Mouse (Mus musculus) midbrain, embryonic 16.5 days (tissue): ENCODE results near the gene Ngdn. TPM values are rescaled to one million over a fixed set of nuclear protein-coding genes. Genes with fewer than 3 reads are reported as not detected.
"Not testable (repeated sequence)": the region's sequence is repeated elsewhere in the genome, so short reads cannot be mapped to it uniquely, and the experiment has no call there.

Source experiments
- ATAC-seq: fragments of 200-750 bp; cut with Nextera tagmentation; 2 replicates; pipeline ENCODE4 v1.8.0; 2017; ENCODE audit warnings: moderate TSS enrichment
- H3K27ac ChIP-seq: fragments of 300-500 bp; sonication (generic); 2 replicates; pipeline ENCODE4 v1.5.1; 2014; ENCODE audit warnings: mild to moderate bottlenecking, low read length, mixed read lengths
- H3K27me3 ChIP-seq: fragments of 300-500 bp; sonication (generic); 2 replicates; pipeline ENCODE4 v1.6.1; 2014; ENCODE audit warnings: low read depth, low read length, mixed read lengths; ENCODE audit not compliant: control insufficient read depth, insufficient read depth
- H3K36me3 ChIP-seq: fragments of 300-500 bp; sonication (generic); 2 replicates; pipeline ENCODE4 v1.6.1; 2014; ENCODE audit warnings: mild to moderate bottlenecking, low read length, moderate library complexity, mixed read lengths; ENCODE audit not compliant: control insufficient read depth, insufficient read depth
- H3K4me1 ChIP-seq: fragments of 300-500 bp; sonication (generic); 2 replicates; pipeline ENCODE4 v1.6.1; 2014; ENCODE audit warnings: mild to moderate bottlenecking, low read length, mixed read lengths; ENCODE audit not compliant: control insufficient read depth, insufficient read depth
- H3K4me2 ChIP-seq: fragments of 300-500 bp; sonication (generic); 2 replicates; pipeline ENCODE4 v1.6.1; 2014; ENCODE audit warnings: mild to moderate bottlenecking, low read length, mixed read lengths
- H3K4me3 ChIP-seq: fragments of 300-500 bp; sonication (generic); 2 replicates; pipeline ENCODE4 v1.5.1; 2014; ENCODE audit warnings: low read depth, mild to moderate bottlenecking, low read length, moderate library complexity, mixed read lengths
- H3K9ac ChIP-seq: fragments of 300-500 bp; sonication (generic); 2 replicates; pipeline ENCODE4 v1.6.1; 2014; ENCODE audit warnings: low read depth, low read length, mixed read lengths
- H3K9me3 ChIP-seq: fragments of 300-500 bp; sonication (generic); replicated peaks from 2 replicates; pipeline ENCODE4 v1.6.1; 2014; ENCODE audit warnings: mild to moderate bottlenecking, low read length, mixed read lengths; ENCODE audit not compliant: control insufficient read depth, poor library complexity, severe bottlenecking
- WGBS: fragments of 180-500 bp; shearing (Covaris S2); extraction: QIAGEN DNeasy Blood & Tissue Kit; methylation state at CpG from one replicate; pipeline ENCODE4 v1.1.7; 2014; 5-methylcytosine and 5-hydroxymethylcytosine counted together
- polyA plus RNA-seq: library from polyadenylated mRNA; unstranded; fragments of >200 nt; fragmentation: Nextera tagmentation; extraction: Ambion mirVana; gene quantifications from 2 replicates; pipeline ENCODE4 v1.2.1, GENCODE M21; 2015

Gene Ngdn
- polyA plus RNA-seq: 44.8 and 48.7 TPM in 2 replicates

DNA sequence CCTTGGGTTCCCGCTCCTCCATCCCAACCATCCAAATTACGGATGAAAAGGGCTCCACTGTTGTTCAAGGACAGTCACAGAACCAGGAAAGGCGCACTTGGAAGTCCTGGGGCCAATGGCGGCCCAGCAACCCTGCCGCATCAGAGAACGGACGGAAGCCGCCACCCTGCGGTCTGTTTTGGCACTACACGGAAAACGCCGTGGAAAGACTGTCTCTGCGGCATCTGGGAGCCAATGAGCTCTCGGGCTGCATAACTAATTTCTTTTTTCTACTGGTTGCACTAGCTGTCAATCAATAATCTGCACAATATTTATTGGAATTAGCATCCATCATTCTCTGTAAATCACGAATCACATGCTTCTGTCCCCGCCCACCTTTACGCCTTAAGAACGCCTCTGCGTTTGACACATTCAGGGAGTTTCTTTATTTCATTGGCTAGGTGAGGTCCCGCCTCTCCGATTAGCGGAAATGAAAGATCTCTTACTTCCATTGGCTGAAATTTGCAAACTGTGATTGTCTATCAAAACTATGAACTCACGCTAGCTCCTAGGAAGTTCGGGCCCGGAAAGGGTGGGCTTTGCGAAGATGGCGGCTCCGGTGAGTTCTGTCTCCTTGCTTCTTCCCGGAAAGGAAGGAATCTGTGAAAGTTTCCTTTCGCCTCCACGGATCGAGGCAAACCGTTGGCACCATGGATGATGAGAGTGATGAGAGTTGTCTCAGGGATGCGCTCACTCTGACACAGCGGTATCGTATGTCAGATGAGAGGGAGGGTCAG lies at the start of gene Ngdn:
Gene Ngdn (plus strand): TSS at position 464 of the 776 bp plus-strand sequence.
- H3K4me3 ChIP-seq: peak within 1 kb of the TSS; percentile 74
- H3K9me3 ChIP-seq: no peaks in the 10 kb centered on the region
- H3K27ac ChIP-seq: peak within 1 kb of the TSS; percentile 95
- WGBS: under 1% methylated on average over 36 of the region's 36 CpGs
- no peaks in the 10 kb centered on the region; the same call in 1 of the 2 replicates for H3K36me3 ChIP-seq
- H3K9ac ChIP-seq: peak within 1 kb of the TSS; percentile 74
- H3K27me3 ChIP-seq: no peaks in the 10 kb centered on the region
- ATAC-seq: peak; percentile 97
- H3K4me2 ChIP-seq: peak within 1 kb of the TSS; percentile 93
- peaks cover 3% of the 10 kb centered on the region; the same call in 1 of the 2 replicates for H3K4me1 ChIP-seq

DNA sequence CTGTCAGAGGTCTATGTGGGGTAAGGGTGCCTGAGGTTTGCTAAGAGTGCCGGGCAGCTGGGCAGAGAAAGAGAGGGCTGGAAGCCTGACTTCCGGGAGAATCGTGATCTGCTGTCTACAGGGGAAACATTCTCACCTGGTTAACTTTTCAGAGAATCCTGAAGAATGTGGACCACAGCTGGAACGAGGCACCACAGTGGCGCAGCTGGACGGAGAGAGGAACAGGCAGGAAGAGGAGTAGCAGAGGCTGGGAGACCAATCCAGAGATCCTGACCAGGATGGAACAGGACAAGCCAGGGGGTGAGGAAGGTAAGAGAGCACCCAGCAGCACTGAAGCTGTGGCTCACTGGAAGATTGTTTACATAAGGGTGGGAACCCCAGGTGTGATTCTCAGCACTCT lies 49.6 kb upstream of the Ngdn start:
- Histone ChIP-seq H3K36me3 (no peaks in the 10 kb centered on the region), H3K27me3 (no peaks in the 10 kb centered on the region; the same call in 1 of the 2 replicates), H3K4me3 (no peak overlapping the region), H3K4me2 (no peak overlapping the region), H3K27ac (no peak overlapping the region), H3K4me1 (no peaks in the 10 kb centered on the region), H3K9ac (no peak overlapping the region), H3K9me3 (no peaks in the 10 kb centered on the region)
- no peak for ATAC-seq
- WGBS: 79% methylated on average over 6 of the region's 6 CpGs

DNA sequence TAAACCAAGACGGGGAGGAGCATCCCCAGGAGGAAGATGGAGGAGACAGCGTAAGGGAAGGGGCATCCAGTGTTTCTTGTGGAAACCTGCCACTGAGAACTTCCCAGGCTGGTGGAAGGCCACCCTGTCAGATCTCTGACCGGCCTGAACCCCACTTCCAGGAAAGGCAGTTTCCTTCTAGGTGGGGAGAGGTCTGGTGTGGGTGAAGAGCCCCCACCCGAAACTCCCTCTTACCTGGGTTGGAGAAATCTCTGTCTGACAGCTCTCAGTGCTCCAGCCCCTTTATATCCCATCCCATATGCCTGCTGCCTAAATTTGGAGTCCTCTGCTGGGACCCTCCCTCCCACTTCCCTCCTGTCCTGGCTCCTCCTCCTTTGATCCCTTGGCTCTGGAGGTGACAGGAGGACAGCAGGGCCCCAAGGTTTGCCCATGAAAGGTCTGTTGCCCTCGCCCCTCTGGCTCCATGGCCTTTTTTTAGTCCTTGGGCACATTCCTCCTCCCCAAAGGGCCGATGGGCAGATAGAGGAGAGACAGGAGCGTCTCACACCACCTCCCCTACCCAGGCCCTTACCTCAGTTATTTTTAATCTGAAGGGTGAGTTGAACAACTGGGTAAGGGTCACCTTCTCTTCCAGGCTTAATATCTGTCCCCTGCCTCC lies 48.8 kb upstream of the Ngdn start, which contains the start of gene Myh6:
Gene Myh6 (minus strand): TSS at position 608 of the 658 bp plus-strand sequence.
- Histone ChIP-seq H3K27me3 (no peaks in the 10 kb centered on the region; the same call in 1 of the 2 replicates), H3K9ac (no peak within 1 kb of the TSS), H3K4me2 (no peak within 1 kb of the TSS), H3K9me3 (no peaks in the 10 kb centered on the region), H3K4me1 (no peaks in the 10 kb centered on the region), H3K27ac (no peak within 1 kb of the TSS), H3K36me3 (no peaks in the 10 kb centered on the region), H3K4me3 (no peak within 1 kb of the TSS)
- 72% methylated on average over 7 of the region's 7 CpGs for WGBS
- ATAC-seq: no peak

DNA sequence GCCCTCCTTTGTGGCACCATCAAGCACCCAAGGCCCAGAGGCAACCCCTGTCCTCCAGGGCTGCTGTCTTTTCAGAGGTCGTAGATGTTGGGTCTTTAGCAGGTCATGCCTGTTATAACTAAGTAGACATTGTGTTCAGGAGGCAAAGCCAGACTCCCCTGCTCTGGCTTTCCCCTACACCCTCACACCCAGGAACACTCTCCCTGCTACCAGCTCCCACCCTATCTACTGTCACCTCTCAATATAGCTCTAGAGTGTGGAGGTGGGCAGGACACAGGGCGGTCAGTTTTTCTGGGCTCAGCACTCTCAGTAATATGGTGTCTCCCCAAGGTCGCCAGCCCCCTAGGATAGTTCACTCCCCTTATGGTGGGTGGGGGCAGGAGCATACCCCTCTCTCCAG lies 47.4 kb upstream of the Ngdn start:
- Histone ChIP-seq H3K27me3 (no peaks in the 10 kb centered on the region; the same call in 1 of the 2 replicates), H3K36me3 (no peaks in the 10 kb centered on the region), H3K9ac (no peak overlapping the region), H3K4me3 (no peak overlapping the region), H3K9me3 (no peaks in the 10 kb centered on the region), H3K27ac (no peak overlapping the region), H3K4me2 (no peak overlapping the region), H3K4me1 (no peaks in the 10 kb centered on the region)
- WGBS: 88% methylated on average over 3 of the region's 3 CpGs
- no peak for ATAC-seq

DNA sequence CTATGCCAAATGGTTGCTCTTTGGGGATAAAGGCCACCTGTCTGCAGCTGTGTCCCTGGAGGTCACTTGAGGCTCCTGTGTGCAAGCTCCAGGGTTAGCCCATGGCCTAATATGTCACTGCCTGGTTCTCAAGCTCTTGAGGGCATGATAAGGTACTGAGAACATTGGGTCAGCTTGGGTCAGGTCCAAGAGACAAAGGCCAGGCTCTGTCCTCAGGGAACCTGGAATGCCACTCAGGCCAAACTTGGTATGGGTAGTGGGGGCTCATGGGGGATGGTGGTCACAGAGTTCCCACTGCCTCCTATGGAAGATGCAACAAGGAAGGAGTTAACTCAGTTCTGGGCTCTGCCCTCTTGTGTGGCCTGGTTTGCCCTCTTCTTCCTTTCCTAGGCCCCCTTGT lies 46.9 kb upstream of the Ngdn start:
- no peaks in the 10 kb centered on the region for H3K9me3 ChIP-seq
- no peaks in the 10 kb centered on the region; the same call in 1 of the 2 replicates for H3K27me3 ChIP-seq
- no peak overlapping the region for H3K4me2 ChIP-seq
- no peaks in the 10 kb centered on the region for H3K36me3 ChIP-seq
- H3K9ac ChIP-seq: no peak overlapping the region
- no peak overlapping the region for H3K4me3 ChIP-seq
- H3K27ac ChIP-seq: no peak overlapping the region
- ATAC-seq: no peak
- H3K4me1 ChIP-seq: peaks cover under 1% of the 10 kb centered on the region; the same call in 1 of the 2 replicates

DNA sequence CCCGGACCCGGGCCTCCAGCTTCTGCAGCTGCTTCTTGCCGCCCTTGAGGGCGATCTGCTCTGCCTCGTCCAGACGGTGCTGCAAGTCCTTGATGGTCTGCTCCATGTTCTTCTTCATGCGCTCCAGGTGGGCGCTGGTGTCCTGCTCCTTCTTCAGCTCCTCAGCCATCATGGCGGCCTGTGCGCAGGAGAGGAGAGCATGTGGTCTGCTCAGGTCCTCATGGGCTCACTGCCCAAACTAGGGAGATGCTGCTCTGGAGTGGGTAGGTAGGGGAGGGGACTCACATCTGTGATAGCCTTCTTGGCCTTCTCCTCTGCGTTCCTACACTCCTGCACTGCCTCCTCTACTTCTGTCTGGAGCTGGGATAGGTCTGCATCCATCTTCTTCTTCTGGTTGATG lies 42.5 kb upstream of the Ngdn start:
- not testable (repeated sequence) for H3K27me3 ChIP-seq, H3K4me2 ChIP-seq, H3K9me3 ChIP-seq, H3K36me3 ChIP-seq, ATAC-seq, H3K9ac ChIP-seq, H3K4me3 ChIP-seq
- Histone ChIP-seq H3K27ac (peak overlapping the region; percentile 81; the same call in 1 of the 2 replicates), H3K4me1 (peaks cover 14% of the 10 kb centered on the region)
- WGBS: 93% methylated on average over 7 of the region's 11 CpGs

DNA sequence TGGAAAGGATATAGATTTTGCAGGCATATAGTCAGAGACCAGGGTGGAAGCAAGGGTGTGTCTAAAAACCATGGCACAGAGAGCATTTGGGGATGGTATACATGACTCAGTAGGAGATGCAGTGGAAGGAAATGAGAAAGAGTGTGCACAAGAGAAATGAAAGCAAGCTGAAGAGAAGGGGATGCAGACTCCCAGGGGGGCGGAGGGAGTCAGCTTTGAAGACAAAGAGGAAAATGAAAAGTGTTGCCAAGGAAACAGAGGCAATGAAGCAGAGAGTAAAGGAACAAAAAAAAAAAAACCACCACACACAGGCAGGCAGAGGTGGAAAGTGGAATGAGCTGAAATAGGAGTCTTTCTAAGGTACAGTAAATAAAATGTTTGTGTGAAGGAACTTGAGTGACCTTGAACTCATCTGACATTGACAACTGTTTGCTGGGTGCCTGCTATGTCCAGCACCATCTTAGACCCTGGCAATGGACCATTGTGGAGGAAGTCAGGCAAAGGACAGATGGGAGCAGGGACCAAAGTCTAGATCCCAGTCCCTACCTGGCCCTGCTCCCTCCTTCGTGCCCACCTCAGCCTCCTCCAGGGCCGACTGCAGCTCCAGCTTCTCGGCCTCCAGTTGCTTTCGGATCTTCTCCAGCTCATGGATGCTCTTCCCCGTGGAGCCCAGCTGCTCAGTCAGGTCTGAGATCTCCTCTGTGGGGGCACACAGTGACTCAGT lies 41.0 kb upstream of the Ngdn start:
- no peak overlapping the region for H3K9ac ChIP-seq
- no peaks in the 10 kb centered on the region for H3K27me3 ChIP-seq
- H3K4me2 ChIP-seq: no peak overlapping the region
- H3K27ac ChIP-seq: peak overlapping the region; percentile 82
- peak; percentile 74 for ATAC-seq
- H3K9me3 ChIP-seq: no peaks in the 10 kb centered on the region
- no peaks in the 10 kb centered on the region for H3K36me3 ChIP-seq
- no peak overlapping the region for H3K4me3 ChIP-seq
- 63% methylated on average over 6 of the region's 6 CpGs for WGBS
- peaks cover 14% of the 10 kb centered on the region for H3K4me1 ChIP-seq

DNA sequence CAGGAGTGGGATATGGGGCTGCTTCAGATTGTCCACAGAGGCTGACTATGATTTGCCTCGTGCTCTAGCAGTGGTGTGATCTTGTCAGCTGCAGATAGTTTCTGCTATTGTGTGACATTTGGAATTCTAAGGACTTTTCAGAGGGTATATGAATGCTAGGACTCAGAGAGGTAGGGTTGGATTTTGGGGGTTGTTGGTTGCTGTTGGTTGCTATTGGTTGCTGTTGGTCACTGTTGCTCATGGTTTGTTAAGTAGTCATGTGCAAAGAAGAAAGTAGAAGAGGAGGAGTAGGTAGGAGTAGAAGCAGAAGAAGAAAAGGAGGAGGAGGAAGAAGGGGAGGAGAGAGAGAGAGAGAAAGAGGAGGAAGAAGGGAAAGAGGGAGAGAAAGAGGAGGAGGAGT lies 38.6 kb upstream of the Ngdn start, which contains the start of gene Gm17428:
Gene Gm17428 (plus strand): TSS at position 301 of the 400 bp plus-strand sequence.
- H3K4me3 ChIP-seq: no peak within 1 kb of the TSS
- H3K27ac ChIP-seq: no peak within 1 kb of the TSS
- no peak for ATAC-seq
- H3K9me3 ChIP-seq: no peaks in the 10 kb centered on the region
- no peaks in the 10 kb centered on the region for H3K36me3 ChIP-seq
- H3K9ac ChIP-seq: no peak within 1 kb of the TSS
- H3K4me1 ChIP-seq: peaks cover 14% of the 10 kb centered on the region
- 81% methylated on average over 1 of the region's 1 CpGs for WGBS
- H3K27me3 ChIP-seq: no peaks in the 10 kb centered on the region
- no peak within 1 kb of the TSS for H3K4me2 ChIP-seq
